Mouse (Mus musculus) kidney, adult 2 months (tissue): ENCODE measurements around the gene Gm10413.
"Not testable (repeated sequence)": the region's sequence is repeated elsewhere in the genome, so short reads cannot be mapped to it uniquely, and the experiment has no call there.

Source experiments
- CTCF ChIP-seq: fragments of 200-500 bp; conservative IDR thresholded peaks from 2 replicates; pipeline ENCODE4 v1.5.1; 2011; ENCODE audit warnings: low read depth, mild to moderate bottlenecking, control low read depth, low read length, moderate library complexity, mixed read lengths; ENCODE audit not compliant: insufficient read depth, insufficient read length
- POLR2A ChIP-seq: fragments of 200-500 bp; IDR thresholded peaks from one replicate; pipeline ENCODE4 v1.6.1; 2011; ENCODE audit warnings: low read depth, low read length, control low read depth

- not testable (repeated sequence) for TF ChIP-seq CTCF, POLR2A
Observed at GRCm38 (mm10) chr14:3449079-3449478, 54.2 kb downstream of the Gm10413 start, which contains the start of gene Gm10408.
